Mouse (Mus musculus): ENCODE measurements around the gene Ebf1.

DNA sequence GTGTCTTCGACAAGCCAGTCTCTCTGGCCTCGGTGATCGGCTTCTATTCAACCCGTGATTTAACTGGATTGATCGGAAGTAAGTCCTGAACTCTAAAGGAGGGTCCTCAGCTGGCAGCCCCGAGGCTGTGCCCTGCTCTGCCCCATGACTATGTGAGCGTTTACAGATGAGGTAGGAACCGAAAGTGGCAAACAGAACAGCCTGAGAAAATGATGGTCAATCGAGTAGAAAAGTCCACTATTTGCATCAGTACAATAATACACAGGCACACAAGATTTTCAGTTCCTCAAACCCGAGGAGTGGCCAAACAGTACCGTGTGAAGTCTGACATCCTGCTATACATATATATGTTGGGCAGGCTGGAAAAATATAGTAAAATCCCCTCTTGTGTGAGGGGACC lies 147.9 kb downstream of the Ebf1 start:
- no peak for TF ChIP-seq GATA1 (IDR thresholded peaks at IDR 0.05; ENCODE audit: low read length)
- TF ChIP-seq TAL1 (IDR thresholded peaks at IDR 0.05; ENCODE audit: low read length): no peak

All from erythroblast, embryonic 14.5 days (primary cell).